8 mouse cellular contexts compared by ENCODE assay signal in genomic region chr9:107290897-107291296, GRCm38 (mm10). TPM values are rescaled to one million over a fixed set of nuclear protein-coding genes. Genes with fewer than 3 reads are reported as not detected.
A peak's percentile ranks its signal among the peaks of the same experiment; 100 is the strongest.
DNase-seq lines count a peak whose midpoint lies in the region; TF ChIP-seq lines count a peak whose summit lies in the region.

No protein-coding gene starts in this region.

- no peak overlapping the region for H3K4me3 ChIP-seq in layer of hippocampus, adult 2 months

- peak; percentile 99 for TF ChIP-seq CTCF in layer of hippocampus, adult 2 months (conservative IDR thresholded peaks at IDR 0.05)

- DNase-seq in CD8-positive naive resting alpha-beta T cell, adult 2 months (ENCODE audit: low read depth in 2 of 2, low spot score in 2 of 2): peak; percentile 71 to 72
- peak; percentile 89 to 90 for DNase-seq in adrenal gland, adult 18-20 months (ENCODE audit: low spot score in 2 of 2)
- DNase-seq in embryo, embryonic 9.5 days (ENCODE audit: extremely low spot score): peak; percentile 81
- peak; percentile 86 for DNase-seq in heart, adult 8-10 months (ENCODE audit: low spot score)
- peak; percentile 70 to 92 for DNase-seq in layer of hippocampus, adult 2 months (ENCODE audit: low spot score in 2 of 2)
- peak; percentile 91 for DNase-seq in lung, postnatal 10 days
- DNase-seq in retina, adult 2 months (ENCODE audit: low read depth, low spot score): peak; percentile 53
- DNase-seq in thymus, postnatal 36 days: peak; percentile 75 to 77

- no peak overlapping the region for H3K27ac ChIP-seq in layer of hippocampus, adult 2 months

RNA-seq across cellular contexts. Expression of gene Mapkapk3, which starts 1.2 kb away (rescaled TPM):
- total RNA-seq in adrenal gland, adult 18-20 months (2021): 10 to 100 TPM; 42.8 to 55.6 TPM
- 10 to 100 TPM; 27.2 to 38.4 (median 32.0) TPM for total RNA-seq in heart, adult 8-10 months (2022)
- 1 to 10 TPM; 2.2 to 2.3 TPM for total RNA-seq in layer of hippocampus, adult 2 months (2021)

RNA-seq across cellular contexts. Expression of gene Cish, which starts 4.9 kb away (rescaled TPM):
- total RNA-seq in adrenal gland, adult 18-20 months (2021): 1 to 10 TPM; 7.9 to 9.9 TPM
- total RNA-seq in heart, adult 8-10 months (2022): 100 to 1,000 TPM in 3 of 4 experiments, 10 to 100 TPM in 1; 87.1 to 234 (median 146) TPM
- 1 to 10 TPM; 3.0 to 3.7 TPM for total RNA-seq in layer of hippocampus, adult 2 months (2021)

RNA-seq across cellular contexts. Expression of gene Hemk1, which starts 47.3 kb away (rescaled TPM):
- total RNA-seq in adrenal gland, adult 18-20 months (2021): 10 to 100 TPM; 12.9 to 17.4 TPM
- total RNA-seq in heart, adult 8-10 months (2022): 10 to 100 TPM; 17.3 to 24.0 (median 19.9) TPM
- 10 to 100 TPM; 15.9 to 21.4 TPM for total RNA-seq in layer of hippocampus, adult 2 months (2021)

RNA-seq across cellular contexts. Expression of gene 6430571L13Rik, which starts 49.5 kb away (rescaled TPM):
- total RNA-seq in adrenal gland, adult 18-20 months (2021): 1 to 10 TPM in 1 of 2 experiments, under 1 TPM in 1; 0.30 to 1.3 TPM
- total RNA-seq in heart, adult 8-10 months (2022): 10 to 100 TPM in 1 of 4 experiments, 1 to 10 TPM in 3; 5.6 to 10.3 (median 6.4) TPM
- total RNA-seq in layer of hippocampus, adult 2 months (2021): 1 to 10 TPM; 2.5 to 2.9 TPM

RNA-seq across cellular contexts. Expression of gene Dock3, which starts 59.2 kb away (rescaled TPM):
- total RNA-seq in adrenal gland, adult 18-20 months (2021): 1 to 10 TPM; 3.1 to 3.7 TPM
- total RNA-seq in heart, adult 8-10 months (2022): 10 to 100 TPM; 15.1 to 23.8 (median 19.8) TPM
- total RNA-seq in layer of hippocampus, adult 2 months (2021): 100 to 1,000 TPM; 111 to 112 TPM

Comparison
In these comparisons a context has a peak if more than half of its experiments do, and no peak if none do; other contexts are left out.
1. RNA of gene Mapkapk3, which starts 1.2 kb away (total RNA-seq): 42.8 to 55.6 TPM in adrenal gland, adult 18-20 months and 27.2 to 38.4 TPM in heart, adult 8-10 months; 2.2 to 2.3 TPM in layer of hippocampus, adult 2 months; every median in the first group is over 4 times any median in the second.
2. RNA of gene Cish, which starts 4.9 kb away (total RNA-seq): 87.1 to 234 TPM in heart, adult 8-10 months; 7.9 to 9.9 TPM in adrenal gland, adult 18-20 months and 3.0 to 3.7 TPM in layer of hippocampus, adult 2 months; every median in the first group is over 4 times any median in the second.
3. Peak in every context shown above with its lines, with median percentiles within 50 percentile points of each other: DNase-seq.